Mouse (Mus musculus): ENCODE measurements around the gene Foxn3. TPM values are rescaled to one million over a fixed set of nuclear protein-coding genes. Genes with fewer than 3 reads are reported as not detected.

Gene Foxn3
- polyA plus RNA-seq, 1 experiment = 35.7 TPM

GRCm38 (mm10) chr12:99431541-99431940 lies 131.8 kb downstream of the Foxn3 start:
- TF ChIP-seq POLR2A (IDR thresholded peaks at IDR 0.05; ENCODE audit: borderline replicate concordance, extremely low read depth, insufficient read depth, insufficient read length, poor library complexity, severe bottlenecking) = no peak
- no peak for DNase-seq (ENCODE audit: low read depth)

- no peak for DNase-seq (ENCODE audit: low read depth)
- TF ChIP-seq POLR2A (IDR thresholded peaks at IDR 0.05; ENCODE audit: borderline replicate concordance, extremely low read depth, insufficient read depth, insufficient read length, poor library complexity, severe bottlenecking) = no peak
- no peak for TF ChIP-seq CTCF (IDR thresholded peaks at IDR 0.05; ENCODE audit: borderline replicate concordance, extremely low read depth, insufficient read depth, insufficient read length)
Measured at GRCm38 (mm10) chr12:99430992-99431391, 132.4 kb downstream of the Foxn3 start.

GRCm38 (mm10) chr12:99429101-99429500 lies 134.3 kb downstream of the Foxn3 start:
- TF ChIP-seq CTCF (IDR thresholded peaks at IDR 0.05; ENCODE audit: borderline replicate concordance, extremely low read depth, insufficient read depth, insufficient read length) (no peak), POLR2A (IDR thresholded peaks at IDR 0.05; ENCODE audit: borderline replicate concordance, extremely low read depth, insufficient read depth, insufficient read length, poor library complexity, severe bottlenecking) (no peak)
- DNase-seq (ENCODE audit: low read depth) = no peak

GRCm38 (mm10) chr12:99426207-99426916 lies 137.0 kb downstream of the Foxn3 start:
- TF ChIP-seq POLR2A (IDR thresholded peaks at IDR 0.05; ENCODE audit: borderline replicate concordance, extremely low read depth, insufficient read depth, insufficient read length, poor library complexity, severe bottlenecking) = no peak
- TF ChIP-seq CTCF (IDR thresholded peaks at IDR 0.05; ENCODE audit: borderline replicate concordance, extremely low read depth, insufficient read depth, insufficient read length) = no peak
- no peak for DNase-seq (ENCODE audit: low read depth)

- TF ChIP-seq CTCF (IDR thresholded peaks at IDR 0.05; ENCODE audit: borderline replicate concordance, extremely low read depth, insufficient read depth, insufficient read length) (no peak), POLR2A (IDR thresholded peaks at IDR 0.05; ENCODE audit: borderline replicate concordance, extremely low read depth, insufficient read depth, insufficient read length, poor library complexity, severe bottlenecking) (no peak)
- DNase-seq (ENCODE audit: low read depth) = no peak
Measured at GRCm38 (mm10) chr12:99419396-99419760, 144.0 kb downstream of the Foxn3 start.

GRCm38 (mm10) chr12:99418476-99419395 lies 144.6 kb downstream of the Foxn3 start:
- DNase-seq (ENCODE audit: low read depth) = no peak
- TF ChIP-seq CTCF (IDR thresholded peaks at IDR 0.05; ENCODE audit: borderline replicate concordance, extremely low read depth, insufficient read depth, insufficient read length) (no peak), POLR2A (IDR thresholded peaks at IDR 0.05; ENCODE audit: borderline replicate concordance, extremely low read depth, insufficient read depth, insufficient read length, poor library complexity, severe bottlenecking) (no peak)

GRCm38 (mm10) chr12:99417885-99418284 lies 145.5 kb downstream of the Foxn3 start:
- TF ChIP-seq POLR2A (IDR thresholded peaks at IDR 0.05; ENCODE audit: borderline replicate concordance, extremely low read depth, insufficient read depth, insufficient read length, poor library complexity, severe bottlenecking) = no peak
- TF ChIP-seq CTCF (IDR thresholded peaks at IDR 0.05; ENCODE audit: borderline replicate concordance, extremely low read depth, insufficient read depth, insufficient read length) = no peak
- no peak for DNase-seq (ENCODE audit: low read depth)

GRCm38 (mm10) chr12:99415538-99415937 lies 147.8 kb downstream of the Foxn3 start:
- DNase-seq (ENCODE audit: low read depth) = no peak
- TF ChIP-seq CTCF (IDR thresholded peaks at IDR 0.05; ENCODE audit: borderline replicate concordance, extremely low read depth, insufficient read depth, insufficient read length) = no peak
- TF ChIP-seq POLR2A (IDR thresholded peaks at IDR 0.05; ENCODE audit: borderline replicate concordance, extremely low read depth, insufficient read depth, insufficient read length, poor library complexity, severe bottlenecking) = no peak

GRCm38 (mm10) chr12:99412496-99412895 lies 150.9 kb downstream of the Foxn3 start:
- TF ChIP-seq POLR2A (IDR thresholded peaks at IDR 0.05; ENCODE audit: borderline replicate concordance, extremely low read depth, insufficient read depth, insufficient read length, poor library complexity, severe bottlenecking) (no peak), CTCF (IDR thresholded peaks at IDR 0.05; ENCODE audit: borderline replicate concordance, extremely low read depth, insufficient read depth, insufficient read length) (no peak)
- no peak for DNase-seq (ENCODE audit: low read depth)

- no peak for DNase-seq (ENCODE audit: low read depth)
- TF ChIP-seq POLR2A (IDR thresholded peaks at IDR 0.05; ENCODE audit: borderline replicate concordance, extremely low read depth, insufficient read depth, insufficient read length, poor library complexity, severe bottlenecking) (no peak), CTCF (IDR thresholded peaks at IDR 0.05; ENCODE audit: borderline replicate concordance, extremely low read depth, insufficient read depth, insufficient read length) (no peak)
Measured at GRCm38 (mm10) chr12:99412034-99412433, 151.3 kb downstream of the Foxn3 start.

GRCm38 (mm10) chr12:99408651-99409050 lies 154.7 kb downstream of the Foxn3 start:
- TF ChIP-seq POLR2A (IDR thresholded peaks at IDR 0.05; ENCODE audit: borderline replicate concordance, extremely low read depth, insufficient read depth, insufficient read length, poor library complexity, severe bottlenecking) = no peak

GRCm38 (mm10) chr12:99408089-99408488 lies 155.3 kb downstream of the Foxn3 start:
- peak; percentile 12 for DNase-seq (ENCODE audit: low read depth)
- TF ChIP-seq CTCF (IDR thresholded peaks at IDR 0.05; ENCODE audit: borderline replicate concordance, extremely low read depth, insufficient read depth, insufficient read length) (no peak), POLR2A (IDR thresholded peaks at IDR 0.05; ENCODE audit: borderline replicate concordance, extremely low read depth, insufficient read depth, insufficient read length, poor library complexity, severe bottlenecking) (no peak)

More at GRCm38 (mm10) chr12:99408651-99409050, 154.7 kb downstream of the Foxn3 start:
- peak; percentile 29 for DNase-seq (ENCODE audit: low read depth)
